18 mouse cellular contexts compared by ENCODE assay signal in genomic region chr7:97621346-97621745, GRCm38 (mm10).
"Had no signal": no experiment of that assay in that cellular context is flagged by ENCODE, and none has a peak within 500 bp of the region (broad histone marks: within the 10 kb centered on the region; RNA-seq: fewer than 3 reads in every experiment).

No protein-coding gene starts in this region.

- ATAC-seq: midbrain, embryonic 16.5 days had no signal

- H3K4me1 ChIP-seq: neural tube, embryonic 13.5 days; neural tube, embryonic 15.5 days had no signal

- H3K27me3 ChIP-seq: midbrain, embryonic 12.5 days; neural tube, embryonic 13.5 days; neural tube, embryonic 15.5 days had no signal

- DNase-seq: lung, embryonic 14.5 days; lung, postnatal 10 days; lung, postnatal 4 days; midbrain, embryonic 14.5 days; retina, postnatal 1 day; right cerebral cortex, adult 18-20 months; right cerebral cortex, postnatal 25 days; right cerebral cortex, postnatal 4 days; spleen, adult 18-20 months; thymus, adult 18-20 months; thymus, postnatal 14 days; thymus, postnatal 36 days had no signal

- H3K27ac ChIP-seq: midbrain, embryonic 10.5 days; midbrain, embryonic 12.5 days; neural tube, embryonic 13.5 days; neural tube, embryonic 15.5 days had no signal

- H3K4me2 ChIP-seq: lung, embryonic 14.5 days; midbrain, embryonic 12.5 days; neural tube, embryonic 13.5 days; neural tube, embryonic 15.5 days had no signal

- H3K4me3 ChIP-seq: midbrain, embryonic 10.5 days; midbrain, embryonic 12.5 days; myocyte; neural tube, embryonic 13.5 days; neural tube, embryonic 15.5 days had no signal

- H3K9me3 ChIP-seq: midbrain, embryonic 10.5 days; midbrain, embryonic 12.5 days; neural tube, embryonic 13.5 days; neural tube, embryonic 15.5 days had no signal

- H3K9ac ChIP-seq: lung, embryonic 14.5 days; midbrain, embryonic 12.5 days; neural tube, embryonic 13.5 days; neural tube, embryonic 15.5 days had no signal
